ENCODE assay signal across 9 mouse cellular contexts in genomic region chr4:132066101-132066773, GRCm38 (mm10). TPM values are rescaled to one million over a fixed set of nuclear protein-coding genes. Genes with fewer than 3 reads are reported as not detected.
A peak's percentile ranks its signal among the peaks of the same experiment; 100 is the strongest.
DNase-seq lines count a peak whose midpoint lies in the region; ATAC-seq and TF ChIP-seq lines count a peak whose summit lies in the region.
"Had no signal": no experiment of that assay in that cellular context is flagged by ENCODE, and none has a peak within 500 bp of the region (broad histone marks: within the 10 kb centered on the region; RNA-seq: fewer than 3 reads in every experiment).

No protein-coding gene starts in this region.

- peaks cover 30% of the 10 kb centered on the region for H3K4me1 ChIP-seq in heart, adult 2 months (ENCODE audit: control insufficient read depth, insufficient read depth, low read length)

- TF ChIP-seq EP300 in heart, adult 2 months (IDR thresholded peaks at IDR 0.05; ENCODE audit: insufficient read depth, low read depth, low read length) = peak; percentile 88

- no peak overlapping the region for H3K4me3 ChIP-seq in heart, adult 2 months
- H3K4me3 ChIP-seq: limb, embryonic 13.5 days had no signal

- 11% methylated on average over 10 of the region's 10 CpGs for WGBS in heart, adult 2 months

- ATAC-seq in cerebellum, adult (ENCODE audit: insufficient number of reproducible peaks, low FRiP score, low TSS enrichment) = no peak

- TF ChIP-seq POLR2A in heart, adult 2 months (IDR thresholded peaks at IDR 0.05; ENCODE audit: insufficient read depth, low read depth, low read length) = peak; percentile 25; the same call in 1 of the 2 replicates

- H3K36me3 ChIP-seq in heart, adult 2 months (ENCODE audit: control insufficient read depth, insufficient read depth, low read length) = no peaks in the 10 kb centered on the region; the same call in none of the 2 replicates
- H3K36me3 ChIP-seq: limb, embryonic 13.5 days had no signal

- peak; percentile 64 for DNase-seq in cerebellum, adult 11 months
- peak; percentile 31 to 40 for DNase-seq in adrenal gland, postnatal 4 days (ENCODE audit: low spot score in 2 of 2)
- DNase-seq in heart, adult 2 months = peak; percentile 85 to 86
- DNase-seq in kidney, postnatal 36 days = peak; percentile 96 to 97
- no peak for DNase-seq in layer of hippocampus, adult 9-10 months (ENCODE audit: low spot score)
- no peak for DNase-seq in neural tube, embryonic 10.5 days (ENCODE audit: extremely low spot score, low spot score)
- no peak for DNase-seq in T-cell, adult 2 months (ENCODE audit: low spot score)

- H3K27me3 ChIP-seq in heart, adult 2 months (ENCODE audit: control insufficient read depth, insufficient read depth, low read length) = no peaks in the 10 kb centered on the region
- H3K27me3 ChIP-seq: limb, embryonic 13.5 days had no signal

- intact Hi-C loops in heart, adult 2 months (cut with DNase I) = no loop called here

- H3K9ac ChIP-seq in heart, adult 2 months (ENCODE audit: low read depth, low read length) = no peak overlapping the region
- H3K9ac ChIP-seq: limb, embryonic 13.5 days had no signal

- H3K27ac ChIP-seq in heart, adult 2 months = peak overlapping the region; percentile 57
- H3K27ac ChIP-seq: limb, embryonic 13.5 days had no signal

- TF ChIP-seq CTCF in heart, adult 2 months (IDR thresholded peaks at IDR 0.05) = no peak

- peaks cover 2% of the 10 kb centered on the region; the same call in 1 of the 2 replicates for H3K79me2 ChIP-seq in heart, adult 2 months (replicated peaks; ENCODE audit: control insufficient read depth, insufficient read depth, low read length)

RNA-seq across cellular contexts. Expression of gene Gm10300, which starts 8.3 kb away (rescaled TPM):
- total RNA-seq in adrenal gland, postnatal 4 days (2021) = under 1 TPM; 0.70 to 0.73 TPM
- under 1 TPM; 0.11 to 0.13 TPM for total RNA-seq in heart, adult 2 months (2021)
- 0.08 and 0.12 TPM in 2 replicates for polyA plus RNA-seq in heart, adult 2 months (2012; rRNA removed)
- polyA plus RNA-seq: limb, embryonic 13.5 days had no signal

RNA-seq across cellular contexts. Expression of gene Epb41, which starts 8.9 kb away (rescaled TPM):
- 10 to 100 TPM; 67.2 to 91.2 TPM for total RNA-seq in adrenal gland, postnatal 4 days (2021)
- total RNA-seq in heart, adult 2 months (2021) = 100 to 1,000 TPM; 128 to 256 TPM
- polyA plus RNA-seq in heart, adult 2 months (2012; rRNA removed) = 58.7 and 62.5 TPM in 2 replicates

Comparison
In these comparisons a context has a peak if more than half of its experiments do, and no peak if none do; other contexts are left out.
1. DNase-seq: peak in cerebellum, adult 11 months (single experiment), adrenal gland, postnatal 4 days (2 of 2), heart, adult 2 months (2 of 2) and kidney, postnatal 36 days (2 of 2); none in layer of hippocampus, adult 9-10 months (single experiment), neural tube, embryonic 10.5 days (single experiment) and T-cell, adult 2 months (single experiment).